Mouse (Mus musculus) olfactory bulb, adult 2 months (tissue): ENCODE measurements around the gene Fbxw8.

Source experiments
- CTCF ChIP-seq: fragments of 200-500 bp; IDR thresholded peaks from 2 replicates; pipeline ENCODE4 v1.5.1; 2012; ENCODE audit warnings: low read depth, mild to moderate bottlenecking, low read length, moderate library complexity; ENCODE audit not compliant: insufficient read depth
- POLR2A ChIP-seq: fragments of 200-500 bp; IDR thresholded peaks from 2 replicates; pipeline ENCODE4 v1.6.1; 2012; ENCODE audit warnings: mild to moderate bottlenecking, low read depth, low read length, moderate library complexity; ENCODE audit not compliant: insufficient read depth

DNA sequence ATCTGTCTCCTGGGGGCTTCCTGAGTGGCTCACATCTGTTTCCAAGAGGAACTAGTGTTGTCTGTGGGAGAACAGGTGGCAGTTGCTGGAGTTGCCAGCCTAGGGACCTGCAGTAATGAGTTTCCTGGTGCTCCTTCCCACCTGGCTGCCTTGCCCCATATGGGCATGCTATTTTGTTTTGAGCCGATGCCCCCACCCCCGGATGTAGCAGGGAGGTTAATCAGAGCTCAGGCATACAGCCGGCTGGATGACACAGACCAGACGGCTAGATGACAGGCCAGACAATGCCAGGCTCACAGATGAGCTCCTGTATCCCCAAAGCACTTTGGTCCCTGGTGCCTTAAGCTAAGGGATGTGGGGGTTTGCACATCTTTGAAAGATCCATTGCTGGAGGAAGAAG is 121.9 kb downstream of the Fbxw8 start:
- TF ChIP-seq POLR2A, result no peak
- TF ChIP-seq CTCF, result no peak
